Mouse (Mus musculus) mesoderm, embryonic 11.5 days (tissue): ENCODE data around the gene Ppp1r14a.
A peak's percentile ranks its signal among the peaks of the same experiment; 100 is the strongest.

Source experiments
- DNase-seq: peaks from one replicate; pipeline ENCODE4 v3.0.0-alpha.2; 2012; ENCODE audit warnings: low read depth, low spot score

The Ppp1r14a gene

GRCm38 (mm10) chr7:29303738-29304462 lies 14.8 kb downstream of the Ppp1r14a start, which contains the start of gene Dpf1:
Gene Dpf1 (plus strand): TSS chr7:29303951.
- peak; percentile 84 for DNase-seq

GRCm38 (mm10) chr7:29304463-29305262 lies 15.6 kb downstream of the Ppp1r14a start:
- no peak for DNase-seq

- no peak for DNase-seq
Measured at GRCm38 (mm10) chr7:29305263-29305988, 16.3 kb downstream of the Ppp1r14a start.

DNA sequence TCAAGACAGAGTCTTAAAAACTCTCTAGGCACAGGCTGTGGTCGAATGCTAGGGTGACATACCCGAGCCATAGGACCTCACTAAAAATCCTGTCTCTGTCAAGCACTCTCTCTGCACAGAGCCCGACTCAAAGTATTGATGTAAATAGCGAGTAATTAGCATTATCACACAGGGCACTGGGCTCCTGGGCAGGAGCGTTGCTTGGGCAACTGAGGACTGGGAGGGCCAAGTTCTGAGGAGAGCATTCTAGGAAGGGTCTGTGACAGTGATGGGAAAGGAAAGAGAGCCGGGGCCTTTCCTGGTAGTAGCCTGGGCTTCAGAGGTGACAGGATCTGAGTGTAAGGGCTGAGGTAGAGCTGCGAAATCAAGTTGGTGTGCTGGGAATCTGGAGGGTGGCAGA lies 17.0 kb downstream of the Ppp1r14a start:
- no peak for DNase-seq

DNA sequence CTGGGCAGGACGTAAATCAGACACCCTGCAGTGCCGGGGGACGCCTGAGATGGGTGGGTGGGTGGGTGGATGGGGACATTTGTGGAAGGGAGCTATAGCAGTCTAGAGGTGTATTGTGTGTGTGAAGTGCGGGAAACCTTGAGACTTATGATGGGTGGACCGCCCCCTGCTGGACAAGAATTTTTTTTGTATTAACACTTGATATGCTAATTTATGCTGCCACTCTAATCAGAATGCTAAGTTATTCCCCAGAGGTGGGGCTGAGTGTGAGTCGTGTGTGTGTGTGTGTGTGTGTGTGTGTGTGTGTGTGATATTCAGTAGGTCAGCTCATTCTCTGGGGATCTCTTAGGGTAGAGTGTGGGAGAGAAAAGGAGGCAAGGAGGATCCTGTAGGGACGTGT lies 17.5 kb downstream of the Ppp1r14a start:
- peak; percentile 79 for DNase-seq

DNA sequence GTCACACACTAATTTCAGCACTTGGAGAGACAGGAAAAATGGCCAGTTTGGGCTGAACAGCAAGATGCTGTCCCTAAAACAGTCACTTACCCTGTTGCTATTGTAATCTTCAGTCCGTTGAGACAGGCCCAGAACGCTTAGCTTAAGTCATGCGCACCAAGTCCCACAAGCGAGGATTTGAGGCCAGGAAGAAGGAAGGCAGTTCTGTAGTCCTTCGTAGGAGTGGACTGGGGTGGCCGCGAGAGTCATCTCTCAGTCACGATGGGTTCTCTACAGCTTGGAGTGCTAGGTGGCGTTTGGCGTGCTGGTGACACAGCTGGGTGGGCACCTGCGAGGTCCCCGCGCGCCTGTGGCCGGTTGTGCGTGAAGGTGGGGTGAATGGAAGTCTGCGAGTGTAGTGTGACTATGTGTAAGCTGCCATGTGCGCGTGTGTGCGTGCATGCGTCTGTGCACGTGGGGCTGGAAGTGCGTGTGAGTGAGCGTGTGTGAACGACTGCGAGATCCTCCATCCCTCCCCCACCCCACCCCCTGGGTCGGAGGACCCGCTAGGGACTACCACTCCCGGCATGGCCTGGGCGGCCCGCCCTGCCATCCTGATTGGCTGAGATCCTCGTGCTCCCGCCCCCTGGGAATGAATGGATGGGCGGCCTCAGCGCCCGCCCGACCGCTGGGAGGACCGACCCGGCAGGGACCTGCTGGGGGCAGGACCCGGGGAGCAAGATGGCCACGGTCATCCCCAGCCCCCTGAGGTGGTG lies 18.4 kb downstream of the Ppp1r14a start:
- DNase-seq = peak; percentile 93

DNA sequence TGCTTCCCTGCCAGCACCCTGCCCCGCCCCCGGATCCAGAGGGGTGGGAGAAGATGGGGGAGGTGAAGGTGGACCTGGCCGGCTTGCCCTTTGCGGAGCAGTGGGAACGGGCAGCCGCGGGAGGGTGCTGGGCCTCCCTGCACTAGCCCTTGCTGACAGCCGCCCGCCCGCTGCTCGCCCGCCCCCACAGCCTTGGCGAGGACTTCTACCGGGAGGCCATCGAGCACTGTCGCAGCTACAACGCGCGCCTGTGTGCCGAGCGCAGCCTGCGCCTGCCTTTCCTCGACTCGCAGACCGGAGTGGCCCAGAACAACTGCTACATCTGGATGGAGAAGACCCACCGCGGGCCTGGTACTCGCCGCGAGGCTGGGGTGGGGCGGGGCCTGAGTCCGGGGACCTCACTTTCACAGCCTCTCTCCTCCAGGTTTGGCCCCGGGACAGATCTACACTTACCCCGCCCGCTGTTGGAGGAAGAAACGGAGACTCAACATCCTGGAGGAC lies 20.2 kb downstream of the Ppp1r14a start:
- no peak for DNase-seq

- DNase-seq = no peak
Measured at GRCm38 (mm10) chr7:29309749-29310148, 20.6 kb downstream of the Ppp1r14a start.

GRCm38 (mm10) chr7:29313051-29313450 lies 23.9 kb downstream of the Ppp1r14a start:
- DNase-seq = no peak

GRCm38 (mm10) chr7:29313572-29314261 lies 24.6 kb downstream of the Ppp1r14a start:
- no peak for DNase-seq

DNA sequence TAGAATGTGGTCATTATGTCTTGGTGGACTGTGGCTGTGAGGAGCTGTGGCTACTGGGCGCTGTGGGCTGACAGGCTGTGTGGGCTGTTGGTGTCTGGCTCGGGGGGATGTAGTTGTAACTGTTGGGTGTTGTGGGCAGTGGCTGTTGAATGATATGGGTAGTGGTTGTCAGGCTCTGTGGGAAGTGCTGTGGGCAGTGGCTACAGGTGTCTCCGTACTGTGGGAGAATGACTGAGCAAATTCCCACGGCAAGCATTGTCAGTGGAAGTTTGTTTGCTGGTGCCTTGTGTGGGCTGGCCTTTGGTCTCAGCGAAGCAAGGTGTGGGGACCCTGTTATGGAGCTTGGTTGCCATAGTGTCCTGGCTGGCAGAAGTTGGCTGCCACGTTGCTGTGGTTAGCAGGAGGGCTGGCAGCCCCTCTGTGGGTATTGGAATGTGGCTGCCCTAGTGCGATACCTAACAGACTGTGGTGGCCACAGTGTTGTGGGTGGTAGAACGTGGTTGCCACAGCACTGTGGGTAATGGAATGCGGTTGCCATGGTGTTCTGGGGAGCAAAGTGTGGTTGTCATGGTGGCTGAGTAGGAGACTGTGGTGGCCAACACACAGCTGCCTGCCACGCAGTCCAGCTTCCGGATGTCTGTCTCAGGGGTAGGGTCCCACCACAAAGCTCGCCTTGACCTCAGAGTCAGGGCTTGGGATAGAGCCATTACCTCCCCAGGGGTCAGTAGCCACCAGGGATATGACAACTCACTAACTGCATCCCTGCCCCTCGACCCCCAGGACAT lies 25.9 kb downstream of the Ppp1r14a start:
- peak; percentile 75 for DNase-seq

DNA sequence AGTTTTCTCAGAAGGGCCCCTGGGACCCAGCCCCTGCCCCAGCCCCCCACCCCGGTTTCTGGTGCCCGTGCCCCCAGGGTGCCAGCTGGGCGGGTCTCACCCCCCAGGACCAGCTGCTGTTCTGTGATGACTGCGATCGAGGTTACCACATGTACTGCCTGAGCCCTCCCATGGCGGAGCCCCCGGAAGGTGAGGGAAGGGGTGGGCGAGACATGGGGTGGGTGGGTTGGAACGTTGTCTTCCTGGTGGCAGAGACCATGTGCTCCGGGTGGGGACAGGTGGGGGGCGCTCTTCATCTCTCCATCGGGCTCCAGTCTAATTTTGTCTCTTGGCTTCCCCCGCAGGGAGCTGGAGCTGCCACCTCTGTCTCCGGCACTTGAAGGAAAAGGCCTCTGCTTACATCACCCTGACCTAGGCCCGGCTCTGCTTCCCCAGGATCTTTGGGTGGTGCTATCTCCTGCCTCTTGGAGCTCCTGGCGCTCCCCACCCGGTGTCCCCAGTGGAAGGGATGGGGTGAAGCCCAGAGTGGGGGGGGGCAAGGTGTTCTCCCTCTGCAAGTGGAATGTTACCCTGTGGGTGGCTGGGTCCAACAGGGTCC lies 27.1 kb downstream of the Ppp1r14a start:
- no peak for DNase-seq

DNA sequence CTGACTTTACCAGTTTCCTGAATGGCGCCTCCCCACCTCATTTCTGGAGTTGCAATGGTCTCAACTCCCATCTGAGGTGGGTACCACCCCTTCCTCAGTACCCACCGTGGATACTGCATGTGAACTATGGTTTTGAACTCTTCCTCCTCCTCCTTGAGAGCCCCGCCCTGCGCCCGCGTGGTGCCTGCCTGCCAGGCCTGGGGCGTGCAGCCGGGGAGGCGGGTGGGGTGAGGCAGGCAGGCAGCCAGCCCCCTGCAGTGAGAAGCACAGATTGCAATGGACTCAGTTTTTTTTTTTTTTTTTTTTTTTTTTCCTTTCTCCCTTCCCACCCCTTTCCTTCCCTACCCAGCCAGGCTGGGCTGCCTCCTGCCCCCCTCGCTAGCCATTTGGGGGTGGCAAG lies 27.9 kb downstream of the Ppp1r14a start:
- DNase-seq = no peak

GRCm38 (mm10) chr7:29317558-29317957 lies 28.4 kb downstream of the Ppp1r14a start:
- DNase-seq = peak; percentile 93

DNA sequence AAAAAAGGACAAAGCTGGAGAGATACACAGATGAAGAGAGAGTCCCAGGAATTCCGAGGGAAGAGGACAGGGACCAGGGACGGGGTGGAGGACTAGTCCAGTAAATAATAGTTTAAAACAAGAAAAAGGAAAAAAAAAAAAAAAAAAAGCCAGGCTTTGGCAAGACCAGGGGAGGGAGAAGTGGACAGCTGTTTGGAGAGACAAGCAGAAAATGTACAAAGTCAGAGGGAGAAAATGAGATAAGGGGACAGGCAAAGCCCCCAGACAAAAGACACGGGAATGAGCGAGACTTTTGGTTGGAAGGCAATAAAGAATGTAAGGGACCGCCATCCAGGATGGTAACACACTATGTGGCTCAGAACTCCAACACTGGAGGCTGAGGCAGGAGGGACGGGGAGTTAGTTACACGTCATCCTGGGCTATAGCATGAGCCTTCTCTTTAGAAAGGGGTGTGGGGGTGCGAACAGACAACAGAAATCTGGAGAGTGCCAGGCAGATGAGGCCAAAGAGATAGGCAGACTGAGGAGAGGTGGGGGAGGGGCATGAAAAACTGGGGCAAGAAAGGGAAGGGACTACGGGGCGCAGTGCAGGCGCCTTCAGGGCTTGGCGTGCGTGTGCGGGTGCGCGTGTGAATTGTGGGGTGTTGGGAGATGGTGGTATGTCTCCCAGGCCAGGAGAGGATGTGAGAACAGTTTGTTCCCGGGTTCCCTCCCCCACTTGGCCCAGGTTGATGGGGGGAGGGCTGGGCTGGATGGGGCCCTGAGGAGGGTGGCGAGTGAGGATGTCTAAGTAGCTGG lies 29.2 kb downstream of the Ppp1r14a start:
- DNase-seq = no peak

- no peak for DNase-seq
Measured at GRCm38 (mm10) chr7:29319337-29320307, 30.5 kb downstream of the Ppp1r14a start.

- DNase-seq = no peak
Measured at GRCm38 (mm10) chr7:29327087-29327486, 38.0 kb downstream of the Ppp1r14a start.
